Mouse (Mus musculus) embryo, embryonic 11 days (tissue): Measurements from ENCODE around the gene Nog.

Experiments used
- DNase-seq: peaks from one replicate; pipeline ENCODE4 v3.0.0-alpha.2; 2015

Gene Nog

DNA sequence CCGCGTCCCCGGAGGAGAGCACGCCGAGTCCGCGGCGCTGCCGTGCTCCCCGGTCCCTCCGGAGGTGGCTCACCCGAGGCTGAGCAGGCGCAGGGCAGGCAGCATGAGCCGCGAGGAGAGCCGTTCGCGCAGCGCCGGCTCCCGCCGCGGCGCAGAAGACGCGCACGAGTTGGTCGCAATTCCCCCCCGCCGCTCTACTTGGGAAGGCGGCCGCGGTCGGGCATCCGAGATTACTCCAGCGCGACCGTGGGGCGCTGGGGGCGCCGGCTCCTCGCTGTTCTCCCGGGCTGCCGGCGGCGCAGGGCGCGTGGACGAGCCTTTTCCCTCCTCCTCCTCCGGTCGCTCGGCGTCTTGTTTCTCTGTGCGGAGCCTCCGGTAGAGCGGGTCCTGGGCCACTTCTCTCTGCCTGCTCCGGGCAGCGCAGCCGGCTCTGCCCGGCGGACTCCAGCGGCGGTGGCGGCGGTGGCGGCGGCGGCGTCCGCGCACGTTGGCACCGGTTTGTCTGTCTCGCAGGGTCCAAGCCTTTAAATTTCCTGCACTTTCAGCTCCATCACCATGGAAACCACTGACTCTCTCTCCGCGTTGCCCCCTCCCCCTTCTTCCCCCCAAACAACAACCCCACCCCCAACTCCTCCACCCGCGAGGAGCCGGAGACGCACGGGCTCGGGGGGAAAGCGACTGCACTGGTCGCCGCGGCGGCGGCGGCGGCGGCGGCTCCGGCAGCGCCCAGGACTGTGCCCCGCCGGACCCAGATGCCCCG, at the start of gene Nog:
Gene Nog, minus strand, starts transcription at position 277 of the 760 bp plus-strand sequence.
- DNase-seq: peak; percentile 83

GRCm38 (mm10) chr11:89340238-89340637, 38.1 kb upstream of the Nog start:
- DNase-seq: no peak

DNA sequence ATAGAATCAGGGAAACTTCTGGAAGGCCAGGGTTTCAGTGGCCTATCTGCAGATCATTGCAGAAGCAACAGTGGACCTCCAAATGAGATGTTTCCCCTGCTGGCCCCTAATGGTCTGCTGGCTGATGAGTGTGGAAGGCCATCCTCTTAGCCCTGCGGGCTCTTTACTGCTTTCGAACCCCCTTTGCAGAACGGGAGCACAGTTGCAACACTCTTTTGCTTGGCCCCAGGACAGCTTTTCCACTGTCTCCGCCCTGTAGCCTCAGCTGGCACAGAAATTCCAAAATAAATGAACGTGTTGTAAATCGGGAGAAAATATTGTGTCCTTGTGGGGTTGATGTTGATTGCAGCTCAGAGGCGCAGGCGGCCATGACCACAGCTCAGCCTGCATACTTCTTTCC, 37.7 kb upstream of the Nog start:
- no peak for DNase-seq

DNA sequence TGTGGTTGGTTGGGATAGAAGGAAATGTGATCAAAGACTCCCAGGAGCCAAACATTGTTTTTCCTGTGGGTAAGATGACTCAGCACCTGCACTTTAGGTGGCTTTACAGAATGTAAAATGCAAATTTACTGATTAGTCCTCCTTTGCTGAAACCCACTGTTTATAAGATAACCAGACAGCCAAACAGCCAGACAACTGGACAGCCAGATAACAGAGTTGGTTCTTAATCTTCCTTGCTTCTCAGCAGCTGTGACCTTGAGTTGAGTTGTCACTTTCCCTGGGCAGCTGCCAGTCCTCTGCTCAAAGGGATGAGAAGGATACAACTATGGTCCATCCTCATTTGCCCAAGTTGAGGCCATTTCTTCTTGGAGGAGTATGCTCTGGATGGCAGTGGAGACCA, 35.8 kb upstream of the Nog start:
- no peak for DNase-seq

DNA sequence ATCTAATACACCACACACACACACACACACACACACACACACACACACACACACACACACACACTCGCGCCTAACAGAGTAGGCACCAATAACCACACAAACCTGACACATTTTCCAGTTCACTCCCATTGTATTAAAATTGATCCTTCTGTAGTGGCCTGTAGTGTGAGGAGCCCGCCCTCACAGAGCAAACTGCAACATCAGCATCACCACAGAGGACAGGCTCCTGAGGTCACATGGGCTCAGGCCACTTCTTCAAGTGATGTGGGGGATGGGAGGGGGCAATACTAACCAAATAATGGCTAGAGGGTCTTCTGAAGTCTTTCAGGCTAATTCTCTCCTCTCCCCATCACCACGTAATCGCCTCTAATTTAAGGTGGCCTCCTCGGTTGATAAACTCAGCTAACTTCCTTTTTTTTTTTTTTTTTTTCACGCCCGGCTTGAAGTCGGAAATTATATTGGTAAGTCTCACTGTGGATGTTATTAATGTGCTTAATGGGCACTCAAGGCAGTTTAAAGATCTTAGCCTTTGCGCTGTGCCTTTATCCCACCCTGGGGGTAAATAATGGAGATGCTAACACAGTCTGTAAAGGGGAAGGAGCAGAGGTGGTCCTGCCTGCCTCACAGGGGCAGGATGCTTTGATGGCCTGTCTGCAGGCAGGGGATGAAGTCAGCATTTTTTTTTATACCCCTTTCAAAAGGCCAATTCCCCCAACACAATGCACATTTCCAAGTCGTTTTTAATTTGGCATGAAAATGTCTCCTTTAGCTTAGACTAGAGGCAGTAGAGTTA, 25.2 kb upstream of the Nog start:
- DNase-seq: no peak

DNA sequence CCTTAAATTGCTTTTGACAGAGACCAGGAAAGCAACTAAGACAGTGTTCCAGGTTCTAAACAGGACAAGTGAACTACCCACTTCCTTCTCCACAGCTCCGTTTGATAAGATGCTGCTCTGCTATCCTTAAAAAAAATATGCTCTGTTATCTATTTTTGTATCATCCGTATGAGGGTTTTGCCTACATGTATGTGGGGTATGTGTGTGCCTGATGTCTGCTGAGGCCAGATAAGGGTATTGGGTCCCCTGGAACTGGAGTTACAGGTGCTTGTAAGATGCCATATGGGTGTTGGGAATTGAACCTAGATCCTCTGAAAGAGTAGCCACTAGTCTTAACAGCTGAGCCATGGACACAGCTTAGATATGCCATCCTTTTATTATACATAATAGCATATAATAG, 19.6 kb upstream of the Nog start:
- no peak for DNase-seq

GRCm38 (mm10) chr11:89319675-89320074, 17.5 kb upstream of the Nog start:
- DNase-seq: no peak

DNA sequence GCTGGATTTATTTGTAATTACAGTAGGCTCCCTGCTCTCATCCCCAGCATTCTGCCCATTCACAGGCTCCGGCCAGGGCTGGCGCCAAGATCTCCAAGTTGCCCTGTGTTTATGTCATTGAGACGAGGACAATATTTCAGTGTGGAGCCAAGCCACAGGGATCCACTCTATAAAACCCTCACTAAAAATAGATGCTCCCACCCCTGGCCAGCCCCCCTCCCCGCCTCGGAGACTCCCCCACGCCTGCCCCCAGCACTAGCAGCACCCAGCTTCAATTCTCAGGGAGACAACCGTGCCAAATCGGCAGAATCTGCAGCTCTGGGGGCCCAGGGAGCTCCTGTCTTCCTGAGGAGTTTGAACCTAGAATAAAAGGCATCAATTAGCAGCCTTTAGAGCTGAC, 16.2 kb upstream of the Nog start:
- DNase-seq: no peak

DNA sequence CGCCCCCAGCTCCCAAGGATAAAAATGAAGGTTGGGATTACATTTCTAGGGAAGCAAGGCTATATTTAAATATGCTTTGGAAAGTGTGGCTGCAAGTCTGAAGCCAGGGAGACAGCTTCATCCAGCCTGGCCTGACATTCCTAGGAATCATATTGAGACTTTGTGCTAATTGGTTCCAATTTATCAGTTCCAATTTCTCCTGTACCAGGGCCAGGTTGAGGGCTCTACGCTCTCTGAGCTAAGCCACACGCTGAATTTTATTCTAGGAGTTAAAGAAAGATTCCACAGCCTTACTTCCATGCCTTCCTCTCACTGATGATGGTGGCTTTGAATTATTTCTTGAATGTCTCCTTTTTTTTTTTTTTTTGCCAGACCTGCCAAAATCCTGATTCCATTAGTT, 15.6 kb upstream of the Nog start:
- DNase-seq: no peak

DNA sequence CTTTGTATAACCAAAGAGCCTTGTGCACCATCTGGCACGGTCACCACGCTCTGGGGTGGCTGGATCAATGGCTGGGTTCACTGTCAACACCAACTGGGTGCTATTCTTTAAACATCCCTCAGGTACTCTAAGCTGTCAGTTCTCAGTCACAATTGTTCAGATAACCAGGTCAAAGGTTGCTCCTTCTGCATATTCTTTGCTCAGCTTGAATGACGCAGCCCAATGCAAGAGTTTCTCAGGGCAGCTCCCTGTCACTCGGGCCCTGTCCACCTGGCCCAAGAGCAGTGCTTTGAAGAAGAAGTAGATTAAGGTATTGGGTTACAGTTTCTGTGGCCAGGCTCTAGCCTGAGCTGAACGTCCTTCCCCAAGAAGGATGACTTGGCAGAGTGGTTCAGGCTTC, 12.2 kb upstream of the Nog start:
- DNase-seq: no peak

GRCm38 (mm10) chr11:89312378-89312777, 10.2 kb upstream of the Nog start:
- DNase-seq: no peak

DNA sequence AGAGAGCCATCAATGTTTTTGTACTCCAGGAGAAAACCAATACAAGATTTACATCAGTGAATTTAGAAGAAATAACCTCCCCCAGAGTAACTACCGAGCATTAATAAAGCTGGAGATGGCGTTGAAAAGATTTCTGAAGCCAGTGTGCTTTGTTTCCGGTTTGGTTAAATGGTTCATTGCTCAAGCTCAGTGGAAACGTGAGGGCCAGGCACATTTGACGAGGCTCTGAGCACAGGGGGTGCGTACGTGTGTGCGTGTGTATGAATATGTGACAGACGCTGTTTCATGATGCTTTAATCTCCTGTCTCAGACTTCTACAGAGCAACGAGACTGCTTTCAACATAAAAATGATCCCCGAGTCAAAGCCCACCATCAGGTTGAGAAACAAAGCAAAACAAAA, 8.1 kb upstream of the Nog start:
- no peak for DNase-seq

GRCm38 (mm10) chr11:89303421-89303820, 1.3 kb upstream of the Nog start:
- peak; percentile 90 for DNase-seq

DNA sequence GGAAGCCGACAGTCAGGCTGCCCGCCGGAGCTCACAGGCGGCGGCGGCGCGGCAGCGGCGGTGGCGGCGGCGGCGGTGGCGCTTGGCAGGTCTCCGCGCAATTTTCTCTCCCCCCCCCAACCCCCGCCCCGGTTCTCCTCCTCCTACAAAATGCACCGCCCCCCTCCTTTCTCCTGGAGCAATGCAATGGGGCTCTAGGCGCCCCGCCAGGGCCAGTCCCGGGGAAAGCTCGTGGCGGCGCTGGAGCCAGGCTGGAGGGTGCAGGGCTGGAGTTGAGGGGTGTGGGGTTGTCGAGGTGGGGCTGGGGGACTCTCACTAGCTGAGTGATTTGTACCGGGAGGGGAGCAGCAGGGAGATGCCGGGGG, 666 bp upstream of the Nog start:
- DNase-seq: no peak

GRCm38 (mm10) chr11:89301331-89302055, 639 bp downstream of the Nog start:
- DNase-seq: peak; percentile 62

- DNase-seq: peak; percentile 58
Measured at GRCm38 (mm10) chr11:89299784-89300775, 2.1 kb downstream of the Nog start.

DNA sequence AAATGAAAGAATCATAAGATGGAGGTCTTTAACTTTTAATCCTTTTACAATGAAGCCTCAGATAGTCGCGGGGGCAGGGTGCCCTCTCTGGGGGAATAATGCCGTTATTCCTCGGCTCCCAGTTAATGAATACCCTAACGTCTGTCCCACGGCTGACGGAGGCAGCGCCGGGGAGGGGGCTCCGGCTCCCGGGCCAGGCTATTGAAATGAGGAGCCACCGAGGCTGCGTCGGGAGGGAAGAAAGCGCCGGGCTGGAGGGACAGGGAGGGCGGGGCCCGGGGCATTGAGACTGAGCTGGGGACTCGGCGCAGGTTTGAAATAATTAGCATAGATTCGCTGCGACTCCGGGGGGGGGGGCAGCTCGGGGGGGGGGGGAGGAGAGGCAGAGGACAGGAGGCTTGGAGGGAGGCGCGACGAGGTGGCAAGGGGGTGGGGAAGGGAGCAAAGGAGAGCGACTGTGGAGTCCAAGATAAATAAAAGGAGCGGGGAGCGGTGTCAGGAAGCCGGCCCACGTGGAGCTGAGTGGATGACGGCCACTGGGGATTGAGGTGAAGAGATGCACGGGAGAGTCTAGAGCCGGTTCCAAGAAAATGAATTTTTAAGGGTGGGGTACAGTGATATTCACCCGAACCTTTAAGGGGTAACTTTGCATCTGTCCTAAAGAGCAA, 2.9 kb downstream of the Nog start:
- DNase-seq: peak; percentile 90

DNA sequence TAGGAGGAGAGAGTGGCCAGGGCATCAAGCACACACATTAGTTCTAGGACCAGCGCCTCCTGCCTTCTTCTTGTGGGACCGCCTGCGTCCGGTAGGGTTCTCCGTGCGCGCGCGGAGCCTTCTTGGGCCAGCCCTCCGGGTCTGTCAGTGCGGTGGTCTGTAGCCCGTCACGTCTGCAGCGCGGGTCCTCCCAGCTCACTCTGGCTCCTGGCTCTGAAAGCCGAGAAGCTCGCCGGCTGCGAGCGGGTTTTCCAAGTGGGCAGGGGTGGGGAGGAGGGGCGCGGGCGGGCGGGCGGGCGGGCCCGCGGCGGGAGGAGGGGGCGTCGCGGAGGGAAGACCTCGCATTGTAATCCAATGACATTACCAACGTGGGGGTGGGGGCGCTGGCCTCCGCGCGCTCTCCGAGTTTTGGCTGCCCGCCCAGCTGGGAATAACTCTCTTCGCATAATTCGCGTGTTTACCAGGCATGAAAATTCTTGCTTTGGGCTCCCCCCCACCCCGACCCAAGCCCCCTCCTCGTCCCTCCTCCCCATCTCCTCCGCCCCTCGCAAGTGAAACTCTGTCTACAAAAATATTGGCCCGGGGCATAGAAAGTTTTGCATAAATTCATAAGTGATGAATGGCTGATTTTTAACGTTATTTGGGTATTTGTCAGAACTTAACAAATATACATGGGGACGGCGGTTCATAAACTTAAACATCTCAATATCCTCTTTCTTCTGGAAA, 3.7 kb downstream of the Nog start:
- peak; percentile 92 for DNase-seq

DNA sequence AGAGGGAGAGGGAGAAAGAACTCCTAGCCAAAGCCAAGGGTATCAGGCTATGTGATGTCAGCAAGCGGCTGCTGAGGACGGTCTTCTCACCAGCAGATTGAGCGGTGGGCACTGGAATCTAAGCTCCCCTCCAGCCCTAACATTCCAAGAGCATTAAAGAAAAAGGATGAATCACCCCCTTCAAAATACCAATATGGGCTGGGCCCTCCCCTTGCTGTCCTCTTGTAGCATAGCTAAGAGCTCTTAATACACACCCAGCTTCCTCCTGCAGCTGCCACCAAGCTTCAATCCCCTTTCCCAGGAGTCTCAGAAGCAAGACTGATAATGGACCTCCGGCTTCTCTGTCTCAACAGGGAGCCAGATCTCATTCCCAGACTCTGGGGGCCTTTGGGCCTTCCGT, 4.6 kb downstream of the Nog start:
- peak; percentile 26 for DNase-seq

- DNase-seq: no peak
Measured at GRCm38 (mm10) chr11:89269809-89270361, 32.2 kb downstream of the Nog start.

DNA sequence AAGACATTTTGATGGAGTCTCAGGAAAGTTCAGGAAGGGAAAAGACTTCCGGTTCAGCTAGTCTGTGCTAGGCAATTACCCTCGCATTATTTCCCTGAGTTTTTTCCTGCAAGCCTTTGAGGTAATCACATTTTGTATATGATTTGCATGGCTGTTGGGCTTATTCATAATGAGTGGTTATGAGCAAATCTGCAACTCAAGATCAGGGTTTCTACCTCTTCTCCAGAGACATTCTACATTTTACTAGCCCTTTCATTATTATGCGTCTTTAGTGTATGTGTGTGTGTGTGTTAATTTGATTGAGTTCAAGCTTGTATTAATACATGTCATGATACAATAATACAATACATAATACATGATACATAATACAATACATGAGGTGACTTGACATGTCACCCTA, 34.6 kb downstream of the Nog start:
- no peak for DNase-seq
